Mouse (Mus musculus) MEL (cell line): Measurements from ENCODE around the gene Akap13. TPM values are rescaled to one million over a fixed set of nuclear protein-coding genes. Genes with fewer than 3 reads are reported as not detected.

Experiments used
- DNase-seq: peaks from one replicate; pipeline ENCODE4 v3.0.0; 2011; ENCODE audit warnings: low read depth, low spot score
- H3K27ac ChIP-seq: 2 replicates; pipeline ENCODE4 v1.5.1; 2012; ENCODE audit warnings: low read depth, mild to moderate bottlenecking, control low read depth, low read length, moderate library complexity; ENCODE audit not compliant: control insufficient read depth
- H3K27me3 ChIP-seq, 2 experiments: fragments of 150-350 bp in 1 of 2; sonication (generic) in 1 of 2; 2 replicates each; pipeline ENCODE4 v1.6.1; 2012; ENCODE audit warnings: low read length in 2 of 2, mild to moderate bottlenecking in 2 of 2, improper control_type of control experiment in 1 of 2, moderate library complexity in 1 of 2; ENCODE audit not compliant: insufficient read depth in 2 of 2, control insufficient read depth in 1 of 2
- H3K36me3 ChIP-seq, 2 experiments: 2 replicates each; pipeline ENCODE4 v1.6.1; 2012 to 2014; ENCODE audit warnings: low read length in 2 of 2, improper control_type of control experiment in 1 of 2, inconsistent platforms in 1 of 2, mild to moderate bottlenecking in 1 of 2; ENCODE audit not compliant: insufficient read depth in 2 of 2, control insufficient read depth in 1 of 2
- H3K4me1 ChIP-seq, 2 experiments: fragments of 150-350 bp in 1 of 2; sonication (generic) in 1 of 2; 2 replicates each; pipeline ENCODE4 v1.6.1; 2012; ENCODE audit warnings: low read length in 2 of 2, improper control_type of control experiment in 1 of 2, mild to moderate bottlenecking in 1 of 2; ENCODE audit not compliant: insufficient read depth in 2 of 2, control insufficient read depth in 1 of 2
- H3K4me3 ChIP-seq, 2 experiments: fragments of 150-350 bp in 1 of 2; sonication (generic) in 1 of 2; 2 replicates each; pipeline ENCODE4 v1.5.1; 2012; ENCODE audit warnings: low read depth in 2 of 2, low read length in 2 of 2, mild to moderate bottlenecking in 2 of 2, moderate library complexity in 2 of 2, control low read depth in 1 of 2, improper control_type of control experiment in 1 of 2; ENCODE audit not compliant: control insufficient read depth in 1 of 2, insufficient read depth in 1 of 2
- H3K79me2 ChIP-seq: 2 replicates; pipeline ENCODE4 v1.6.1; 2012; ENCODE audit warnings: mild to moderate bottlenecking, low read length, moderate library complexity; ENCODE audit not compliant: control insufficient read depth, poor library complexity, insufficient read depth
- H3K9ac ChIP-seq: 2 replicates; pipeline ENCODE4 v1.6.1; 2012; ENCODE audit warnings: low read depth, mild to moderate bottlenecking, control low read depth, low read length, moderate library complexity; ENCODE audit not compliant: control insufficient read depth, poor library complexity, severe bottlenecking
- H3K9me3 ChIP-seq: fragments of 150-350 bp; sonication (generic); replicated peaks from 2 replicates; pipeline ENCODE4 v1.6.1; 2012; ENCODE audit warnings: mild to moderate bottlenecking, low read length, improper control_type of control experiment, moderate library complexity; ENCODE audit not compliant: insufficient read depth
- CHD1 ChIP-seq: IDR thresholded peaks from 2 replicates; pipeline ENCODE4 v1.6.1; 2012; ENCODE audit warnings: low read depth, mild to moderate bottlenecking, inconsistent platforms, low read length, improper control_type of control experiment
- CHD2 ChIP-seq: IDR thresholded peaks from 2 replicates; pipeline ENCODE4 v1.6.1; 2011; ENCODE audit warnings: low read length, improper control_type of control experiment
- CTCF ChIP-seq, 3 experiments: IDR thresholded peaks in 2 of 3; conservative IDR thresholded peaks in 1 of 3; 2 replicates each; pipeline ENCODE4 v1.5.1; 2011 to 2012; ENCODE audit warnings: low read length in 3 of 3, low read depth in 2 of 3, mild to moderate bottlenecking in 2 of 3, improper control_type of control experiment in 1 of 3, inconsistent platforms in 1 of 3, mixed read lengths in 1 of 3, moderate library complexity in 1 of 3; ENCODE audit not compliant: control insufficient read depth in 1 of 3, insufficient read depth in 1 of 3, poor library complexity in 1 of 3, severe bottlenecking in 1 of 3
- ELF1 ChIP-seq: IDR thresholded peaks from 2 replicates; pipeline ENCODE4 v1.6.1; 2014; ENCODE audit warnings: low read depth, mild to moderate bottlenecking, inconsistent platforms, low read length, improper control_type of control experiment, moderate library complexity
- EP300 ChIP-seq, 2 experiments: IDR thresholded peaks; 2 replicates each; pipeline ENCODE4 v1.6.1; 2011; ENCODE audit warnings: improper control_type of control experiment in 2 of 2, low read length in 2 of 2, low read depth in 1 of 2, mild to moderate bottlenecking in 1 of 2
- ETS1 ChIP-seq: IDR thresholded peaks from 2 replicates; pipeline ENCODE4 v1.6.1; 2012; ENCODE audit warnings: low read depth, mild to moderate bottlenecking, inconsistent platforms, low read length, improper control_type of control experiment, moderate library complexity
- GATA1 ChIP-seq: IDR thresholded peaks from 2 replicates; pipeline ENCODE4 v1.6.1; 2011; ENCODE audit warnings: low read depth, low read length, improper control_type of control experiment
- HCFC1 ChIP-seq: IDR thresholded peaks from 2 replicates; pipeline ENCODE4 v1.6.1; 2012; ENCODE audit warnings: low read depth, mild to moderate bottlenecking, inconsistent platforms, low read length, improper control_type of control experiment, moderate library complexity
- KAT2A ChIP-seq: conservative IDR thresholded peaks from 2 replicates; pipeline ENCODE4 v1.6.1; 2012; ENCODE audit warnings: low read depth, low read length, improper control_type of control experiment, inconsistent platforms
- MAFK ChIP-seq: IDR thresholded peaks from 2 replicates; pipeline ENCODE4 v1.6.1; 2011; ENCODE audit warnings: low read depth, mild to moderate bottlenecking, low read length, improper control_type of control experiment, borderline replicate concordance
- MAX ChIP-seq: IDR thresholded peaks from 2 replicates; pipeline ENCODE4 v1.6.1; 2011; ENCODE audit warnings: low read length, improper control_type of control experiment
- MAZ ChIP-seq: IDR thresholded peaks from 2 replicates; pipeline ENCODE4 v1.6.1; 2012; ENCODE audit warnings: low read depth, mild to moderate bottlenecking, inconsistent platforms, low read length, improper control_type of control experiment
- MEF2A ChIP-seq: IDR thresholded peaks from 2 replicates; pipeline ENCODE4 v1.6.1; 2014; ENCODE audit warnings: low read depth, mild to moderate bottlenecking, inconsistent platforms, low read length, improper control_type of control experiment; ENCODE audit not compliant: poor library complexity, insufficient replicate concordance, severe bottlenecking; ENCODE audit errors: extremely low read depth
- MXI1 ChIP-seq: IDR thresholded peaks from 2 replicates; pipeline ENCODE4 v1.6.1; 2011; ENCODE audit warnings: mild to moderate bottlenecking, low read depth, low read length, improper control_type of control experiment
- MYB ChIP-seq: IDR thresholded peaks from 2 replicates; pipeline ENCODE4 v1.6.1; 2011; ENCODE audit warnings: mild to moderate bottlenecking, low read depth, low read length, improper control_type of control experiment
- NRF1 ChIP-seq: IDR thresholded peaks from 2 replicates; pipeline ENCODE4 v1.6.1; 2014; ENCODE audit warnings: low read depth, mild to moderate bottlenecking, inconsistent platforms, low read length, improper control_type of control experiment, moderate library complexity; ENCODE audit not compliant: poor library complexity, insufficient read depth, severe bottlenecking
- POLR2AphosphoS2 ChIP-seq: IDR thresholded peaks from 2 replicates; pipeline ENCODE4 v1.6.1; 2011; ENCODE audit warnings: low read length, improper control_type of control experiment
- POLR2AphosphoS5 ChIP-seq: IDR thresholded peaks from 2 replicates; pipeline ENCODE4 v1.6.1; 2012; ENCODE audit warnings: low read depth, borderline replicate concordance, mild to moderate bottlenecking, inconsistent platforms, low read length, moderate library complexity, mixed read lengths
- RCOR1 ChIP-seq: IDR thresholded peaks from 2 replicates; pipeline ENCODE4 v1.6.1; 2012; ENCODE audit warnings: low read depth, mild to moderate bottlenecking, inconsistent platforms, low read length, improper control_type of control experiment
- SIN3A ChIP-seq: IDR thresholded peaks from 2 replicates; pipeline ENCODE4 v1.6.1; 2012; ENCODE audit warnings: low read length, improper control_type of control experiment, inconsistent platforms
- SMC3 ChIP-seq: IDR thresholded peaks from 2 replicates; pipeline ENCODE4 v1.6.1; 2011; ENCODE audit warnings: low read depth, low read length, improper control_type of control experiment
- TBP ChIP-seq: IDR thresholded peaks from 2 replicates; pipeline ENCODE4 v1.8.0; 2011; ENCODE audit warnings: low read depth, low read length, improper control_type of control experiment
- TCF12 ChIP-seq: IDR thresholded peaks from 2 replicates; pipeline ENCODE4 v1.6.1; 2014; ENCODE audit warnings: low read depth, mild to moderate bottlenecking, inconsistent platforms, low read length, improper control_type of control experiment, moderate library complexity
- UBTF ChIP-seq: IDR thresholded peaks from 2 replicates; pipeline ENCODE4 v1.6.1; 2012; ENCODE audit warnings: low read depth, mild to moderate bottlenecking, inconsistent platforms, low read length, improper control_type of control experiment, moderate library complexity, borderline replicate concordance; ENCODE audit not compliant: insufficient read depth
- USF1 ChIP-seq: IDR thresholded peaks from 2 replicates; pipeline ENCODE4 v1.6.1; 2014; ENCODE audit warnings: low read depth, mild to moderate bottlenecking, inconsistent platforms, low read length, improper control_type of control experiment, moderate library complexity
- USF2 ChIP-seq, 2 experiments: IDR thresholded peaks; 2 replicates each; pipeline ENCODE4 v1.6.1; 2011 to 2012; ENCODE audit warnings: improper control_type of control experiment in 2 of 2, low read length in 2 of 2, borderline replicate concordance in 1 of 2, inconsistent platforms in 1 of 2, low read depth in 1 of 2, mild to moderate bottlenecking in 1 of 2; ENCODE audit not compliant: insufficient read depth in 1 of 2
- ZKSCAN1 ChIP-seq: IDR thresholded peaks from 2 replicates; pipeline ENCODE4 v1.6.1; 2012; ENCODE audit warnings: low read depth, mild to moderate bottlenecking, inconsistent platforms, low read length, improper control_type of control experiment, moderate library complexity
- ZNF384 ChIP-seq: IDR thresholded peaks from 2 replicates; pipeline ENCODE4 v1.6.1; 2012; ENCODE audit warnings: low read depth, mild to moderate bottlenecking, inconsistent platforms, low read length, improper control_type of control experiment
- polyA plus RNA-seq, 2 experiments: library from polyadenylated mRNA; stranded (reverse) in 1 of 2; unstranded in 1 of 2; fragments of >175 nt in 1 of 2; fragments of >200 nt in 1 of 2; gene quantifications; 2 replicates each; pipeline versions ENCODE4 v1.2.1 to v1.2.4; 2012; ENCODE audit warnings: low replicate concordance in 2 of 2, low read depth in 1 of 2; ENCODE audit not compliant: insufficient read length in 2 of 2, insufficient read depth in 1 of 2, missing spikeins in 1 of 2
- total RNA-seq: library from RNA; depleted of rRNA; stranded (reverse); fragments of 300-350 nt; gene quantifications from 2 replicates; pipeline ENCODE4 v1.2.3, GENCODE M21; 2012

Akap13 gene
- total and polyA plus RNA-seq, 3 experiments: 4.1 to 4.5 TPM; not detected in 1

- no peak for DNase-seq
- Histone ChIP-seq H3K79me2 (no peaks in the 10 kb centered on the region; the same call in 1 of the 2 replicates), H3K36me3 (peaks cover 0 to 24% of the 10 kb centered on the region in 2 experiments; a peak in 2 of 4 replicates), H3K4me1 (peaks cover 7 to 16% of the 10 kb centered on the region in 2 experiments), H3K27me3 (no peaks in the 10 kb centered on the region), H3K27ac (no peak overlapping the region), H3K4me3 (no peak overlapping the region), H3K9me3 (no peaks in the 10 kb centered on the region), H3K9ac (no peak overlapping the region)
- no peak for TF ChIP-seq SMC3
- no peak for TF ChIP-seq ETS1
- no peak for TF ChIP-seq MAX
- TF ChIP-seq KAT2A: no peak
- no peak for TF ChIP-seq USF2 (IDR thresholded peaks at IDR 0.05; ENCODE audit: borderline replicate concordance in 1 of 2, insufficient read depth in 1 of 2, low read depth in 1 of 2, low read length in 2 of 2)
- no peak for TF ChIP-seq UBTF
- no peak for TF ChIP-seq MEF2A
- TF ChIP-seq POLR2AphosphoS5: no peak
- no peak for TF ChIP-seq NRF1
- no peak for TF ChIP-seq GATA1
- no peak for TF ChIP-seq RCOR1
- TF ChIP-seq ELF1: no peak
- no peak for TF ChIP-seq ZNF384
- no peak for TF ChIP-seq USF1
- TF ChIP-seq EP300 (IDR thresholded peaks at IDR 0.05; ENCODE audit: low read depth in 1 of 2, low read length in 2 of 2): no peak
- TF ChIP-seq POLR2AphosphoS2: no peak
- TF ChIP-seq CHD2: no peak
- no peak for TF ChIP-seq SIN3A
- TF ChIP-seq MXI1: no peak
- TF ChIP-seq CHD1: no peak
These were observed 43.3 kb downstream of the Akap13 start for GRCm38 (mm10) chr7:75498627-75499026.

DNA sequence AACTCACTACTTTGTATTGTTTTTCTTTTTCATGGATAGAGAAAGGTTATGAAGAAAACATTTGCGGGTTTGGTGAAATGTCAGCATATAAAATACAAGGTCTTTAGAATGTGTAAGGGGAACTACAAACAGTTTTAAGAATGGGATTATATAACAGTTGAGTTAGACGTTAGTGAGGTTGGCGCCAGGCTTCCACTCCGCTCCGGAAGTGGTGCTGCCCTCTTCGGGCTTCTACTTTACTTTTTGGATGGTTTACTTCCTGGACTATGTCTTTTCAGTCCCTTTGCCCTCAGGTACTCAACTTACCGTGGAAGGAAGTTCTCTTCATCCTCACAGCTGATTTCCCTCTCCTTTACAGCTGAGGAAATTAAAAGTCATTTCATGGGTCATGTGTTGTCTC, 43.9 kb downstream of the Akap13 start:
- Histone ChIP-seq H3K36me3 (peaks cover 0 to 24% of the 10 kb centered on the region in 2 experiments; a peak in 2 of 4 replicates), H3K9ac (no peak overlapping the region), H3K27me3 (no peaks in the 10 kb centered on the region), H3K4me3 (no peak overlapping the region), H3K9me3 (no peaks in the 10 kb centered on the region), H3K27ac (no peak overlapping the region), H3K79me2 (no peaks in the 10 kb centered on the region; the same call in 1 of the 2 replicates), H3K4me1 (peaks cover 10 to 15% of the 10 kb centered on the region in 2 experiments)
- TF ChIP-seq MAFK: no peak
- no peak for TF ChIP-seq USF1
- TF ChIP-seq MEF2A: no peak
- no peak for TF ChIP-seq ELF1
- TF ChIP-seq TBP: no peak
- TF ChIP-seq MAZ: no peak
- TF ChIP-seq MYB: no peak
- no peak for TF ChIP-seq CTCF (IDR thresholded peaks at IDR 0.05 in 2 of 3, conservative IDR thresholded peaks at IDR 0.05 in 1 of 3; ENCODE audit: control insufficient read depth in 1 of 3, insufficient read depth in 1 of 3, low read depth in 2 of 3, low read length in 3 of 3, poor library complexity in 1 of 3, severe bottlenecking in 1 of 3)
- no peak for TF ChIP-seq TCF12
- no peak for TF ChIP-seq ZKSCAN1
- TF ChIP-seq USF2 (IDR thresholded peaks at IDR 0.05; ENCODE audit: borderline replicate concordance in 1 of 2, insufficient read depth in 1 of 2, low read depth in 1 of 2, low read length in 2 of 2): no peak
- TF ChIP-seq POLR2AphosphoS2: no peak
- no peak for TF ChIP-seq POLR2AphosphoS5
- no peak for TF ChIP-seq HCFC1
- no peak for TF ChIP-seq KAT2A
- no peak for DNase-seq
